Mouse (Mus musculus): Measurements from ENCODE around the gene Wapl. TPM values are rescaled to one million over a fixed set of nuclear protein-coding genes. Genes with fewer than 3 reads are reported as not detected.

The Wapl gene
- polyA plus RNA-seq, 1 experiment from 2014 or later: 47.6 TPM

GRCm38 (mm10) chr14:34773681-34774080 is 100.0 kb downstream of the Wapl start:
- H3K27ac ChIP-seq: no peak overlapping the region
- 83% methylated on average over 3 of the region's 3 CpGs for WGBS (ENCODE audit: missing documents)
- H3K4me3 ChIP-seq (ENCODE audit: inconsistent target): no peak overlapping the region
- H3K79me2 ChIP-seq (ENCODE audit: inconsistent target): no peaks in the 10 kb centered on the region
- no peaks in the 10 kb centered on the region for H3K36me3 ChIP-seq (ENCODE audit: inconsistent target)

GRCm38 (mm10) chr14:34774231-34774630 is 100.5 kb downstream of the Wapl start:
- WGBS (ENCODE audit: missing documents): 93% methylated on average over 6 of the region's 6 CpGs
- Histone ChIP-seq H3K27ac (no peak overlapping the region), H3K36me3 (ENCODE audit: inconsistent target) (no peaks in the 10 kb centered on the region), H3K79me2 (ENCODE audit: inconsistent target) (no peaks in the 10 kb centered on the region), H3K4me3 (ENCODE audit: inconsistent target) (no peak overlapping the region)

- H3K79me2 ChIP-seq (ENCODE audit: inconsistent target): no peaks in the 10 kb centered on the region
- no peak overlapping the region for H3K27ac ChIP-seq
- H3K36me3 ChIP-seq (ENCODE audit: inconsistent target): no peaks in the 10 kb centered on the region
- 88% methylated on average over 12 of the region's 12 CpGs for WGBS (ENCODE audit: missing documents)
- H3K4me3 ChIP-seq (ENCODE audit: inconsistent target): no peak overlapping the region
These were observed 103.1 kb downstream of the Wapl start for GRCm38 (mm10) chr14:34776719-34777385.

- WGBS (ENCODE audit: missing documents): 16% methylated on average over 10 of the region's 10 CpGs
- no peak overlapping the region for H3K4me3 ChIP-seq (ENCODE audit: inconsistent target)
- no peak overlapping the region for H3K27ac ChIP-seq
- H3K36me3 ChIP-seq (ENCODE audit: inconsistent target): no peaks in the 10 kb centered on the region
- no peaks in the 10 kb centered on the region for H3K79me2 ChIP-seq (ENCODE audit: inconsistent target)
These were observed 104.1 kb downstream of the Wapl start for GRCm38 (mm10) chr14:34777810-34778209.

- 90% methylated on average over 7 of the region's 7 CpGs for WGBS (ENCODE audit: missing documents)
- Histone ChIP-seq H3K36me3 (ENCODE audit: inconsistent target) (no peaks in the 10 kb centered on the region), H3K27ac (no peak overlapping the region), H3K4me3 (ENCODE audit: inconsistent target) (no peak overlapping the region), H3K79me2 (ENCODE audit: inconsistent target) (no peaks in the 10 kb centered on the region)
These were observed 105.0 kb downstream of the Wapl start for GRCm38 (mm10) chr14:34778760-34779159.

- no peaks in the 10 kb centered on the region for H3K79me2 ChIP-seq (ENCODE audit: inconsistent target)
- H3K27ac ChIP-seq: no peak overlapping the region
- H3K36me3 ChIP-seq (ENCODE audit: inconsistent target): no peaks in the 10 kb centered on the region
- WGBS (ENCODE audit: missing documents): 70% methylated on average over 1 of the region's 1 CpGs
- no peak overlapping the region for H3K4me3 ChIP-seq (ENCODE audit: inconsistent target)
These were observed 119.8 kb downstream of the Wapl start for GRCm38 (mm10) chr14:34793406-34794037.

Other genes starting within 250 kb of the Wapl start
- 0.39 to 0.73 TPM (median 0.58 TPM) in 3 replicates for gene Bmpr1a, start 170.6 kb upstream of the Wapl start, polyA plus RNA-seq (2018)
- not detected in 3 replicates for gene 9230112D13Rik, start 151.1 kb upstream of the Wapl start, polyA plus RNA-seq (2018)
- gene Ldb3, start 85.2 kb upstream of the Wapl start, polyA plus RNA-seq (2018): not detected in 3 replicates
- gene Opn4, start 73.8 kb upstream of the Wapl start, polyA plus RNA-seq (2018): not detected in 3 replicates
- gene Grid1, start 146.2 kb downstream of the Wapl start, polyA plus RNA-seq (2018): not detected in 3 replicates